Mouse (Mus musculus) myocyte (in vitro differentiated cells): Measurements from ENCODE around the gene Gm20388. TPM values are rescaled to one million over a fixed set of nuclear protein-coding genes. Genes with fewer than 3 reads are reported as not detected.

ENCODE experiments used
- H3K27me3 ChIP-seq: one replicate; pipeline ENCODE4 v1.6.1; 2011; ENCODE audit not compliant: control insufficient read depth, insufficient read depth, insufficient read length
- H3K36me3 ChIP-seq: one replicate; pipeline ENCODE4 v1.6.1; 2011; ENCODE audit not compliant: control insufficient read depth, insufficient read depth
- H3K4me2 ChIP-seq: one replicate; pipeline ENCODE4 v1.6.1; 2011; ENCODE audit warnings: low read depth, control low read depth
- H3K4me3 ChIP-seq: one replicate; pipeline ENCODE4 v1.5.1; 2011; ENCODE audit warnings: mild to moderate bottlenecking, control low read depth, moderate library complexity
- H3K79me2 ChIP-seq: one replicate; pipeline ENCODE4 v1.6.1; 2011; ENCODE audit not compliant: control insufficient read depth, insufficient read depth
- H3ac ChIP-seq: one replicate; pipeline ENCODE4 v1.6.1; 2011; ENCODE audit not compliant: control insufficient read depth, insufficient read length
- CEBPB ChIP-seq: IDR thresholded peaks from 2 replicates; pipeline ENCODE4 v1.6.1; 2011; ENCODE audit warnings: mild to moderate bottlenecking, moderate library complexity; ENCODE audit not compliant: poor library complexity, insufficient read depth, severe bottlenecking
- E2F4 ChIP-seq: IDR thresholded peaks from one replicate; pipeline ENCODE4 v1.6.1; 2011; ENCODE audit warnings: mild to moderate bottlenecking, control low read depth, moderate library complexity; ENCODE audit not compliant: insufficient read depth
- MAX ChIP-seq: IDR thresholded peaks from one replicate; pipeline ENCODE4 v1.6.1; 2011; ENCODE audit warnings: low read depth, mild to moderate bottlenecking, control low read depth
- MYOD1 ChIP-seq, 3 experiments: IDR thresholded peaks; one replicate each; pipeline ENCODE4 v1.6.1; 2011; ENCODE audit warnings: control low read depth in 2 of 3, low read depth in 2 of 3, mild to moderate bottlenecking in 2 of 3, moderate library complexity in 1 of 3; ENCODE audit not compliant: insufficient read length in 2 of 3, control insufficient read depth in 1 of 3
- MYOG ChIP-seq, 3 experiments: IDR thresholded peaks; one replicate each; pipeline ENCODE4 v1.6.1; 2011; ENCODE audit warnings: control low read depth in 2 of 3, low read depth in 2 of 3, mild to moderate bottlenecking in 2 of 3; ENCODE audit not compliant: insufficient read length in 2 of 3, control insufficient read depth in 1 of 3, insufficient read depth in 1 of 3
- POLR2A ChIP-seq: IDR thresholded peaks from one replicate; pipeline ENCODE4 v1.6.1; 2011; ENCODE audit warnings: low read depth, mild to moderate bottlenecking, control low read depth, moderate library complexity; ENCODE audit not compliant: insufficient read length
- POLR2AphosphoS2 ChIP-seq: IDR thresholded peaks from one replicate; pipeline ENCODE4 v1.6.1; 2011; ENCODE audit warnings: low read depth, control low read depth; ENCODE audit not compliant: insufficient read length
- REST ChIP-seq: IDR thresholded peaks from one replicate; pipeline ENCODE4 v1.6.1; 2011; ENCODE audit warnings: mild to moderate bottlenecking, control low read depth, moderate library complexity; ENCODE audit not compliant: insufficient read depth, insufficient read length
- SRF ChIP-seq: IDR thresholded peaks from one replicate; pipeline ENCODE4 v1.6.1; 2011; ENCODE audit warnings: low read depth; ENCODE audit not compliant: control insufficient read depth, insufficient read length
- TCF12 ChIP-seq: IDR thresholded peaks from one replicate; pipeline ENCODE4 v1.6.1; 2011; ENCODE audit warnings: mild to moderate bottlenecking, control low read depth; ENCODE audit not compliant: poor library complexity, insufficient read depth, severe bottlenecking
- TCF3 ChIP-seq: IDR thresholded peaks from one replicate; pipeline ENCODE4 v1.6.1; 2011; ENCODE audit warnings: low read depth, control low read depth; ENCODE audit not compliant: insufficient read length
- USF1 ChIP-seq: IDR thresholded peaks from one replicate; pipeline ENCODE4 v1.6.1; 2011; ENCODE audit warnings: low read depth, mild to moderate bottlenecking, control low read depth, moderate library complexity
- polyA plus RNA-seq: library from polyadenylated mRNA; unstranded; fragments of >200 nt; fragmentation: generic; extraction: Trizol; gene quantifications from one replicate; pipeline ENCODE4 v1.2.1, GENCODE M21; 2012; ENCODE audit warnings: missing spikeins

The Gm20388 gene
- polyA plus RNA-seq, 1 experiment = 15.3 TPM

GRCm38 (mm10) chr8:122666338-122666764, 2755.7 kb downstream of the Gm20388 start:
- peaks cover 30% of the 10 kb centered on the region for H3K27me3 ChIP-seq
- peak overlapping the region; percentile 16 for H3K4me2 ChIP-seq
- no peak overlapping the region for H3ac ChIP-seq
- H3K4me3 ChIP-seq = no peak overlapping the region
- no peaks in the 10 kb centered on the region for H3K36me3 ChIP-seq
- H3K79me2 ChIP-seq = no peaks in the 10 kb centered on the region
- TF ChIP-seq POLR2AphosphoS2 (no peak), MYOD1 (IDR thresholded peaks at IDR 0.05; ENCODE audit: control insufficient read depth in 1 of 3, insufficient read length in 2 of 3, low read depth in 2 of 3) (no peak), CEBPB (no peak), REST (no peak), SRF (no peak), MYOG (IDR thresholded peaks at IDR 0.05; ENCODE audit: control insufficient read depth in 1 of 3, insufficient read depth in 1 of 3, insufficient read length in 2 of 3, low read depth in 2 of 3) (no peak), TCF12 (no peak), MAX (no peak), POLR2A (no peak), USF1 (no peak), TCF3 (no peak), E2F4 (no peak)

GRCm38 (mm10) chr8:122666827-122667226, 2756.2 kb downstream of the Gm20388 start:
- Histone ChIP-seq H3K4me3 (no peak overlapping the region), H3K27me3 (peaks cover 34% of the 10 kb centered on the region), H3K79me2 (no peaks in the 10 kb centered on the region), H3ac (no peak overlapping the region), H3K4me2 (no peak overlapping the region), H3K36me3 (no peaks in the 10 kb centered on the region)
- TF ChIP-seq USF1 (no peak), REST (no peak), SRF (no peak), MYOD1 (IDR thresholded peaks at IDR 0.05; ENCODE audit: control insufficient read depth in 1 of 3, insufficient read length in 2 of 3, low read depth in 2 of 3) (peak in 2 of 3 experiments; percentile 71 to 76), TCF3 (peak; percentile 46), POLR2A (no peak), MYOG (IDR thresholded peaks at IDR 0.05; ENCODE audit: control insufficient read depth in 1 of 3, insufficient read depth in 1 of 3, insufficient read length in 2 of 3, low read depth in 2 of 3) (peak in 2 of 3 experiments; percentile 57 to 70), CEBPB (no peak), E2F4 (no peak)

GRCm38 (mm10) chr8:122667854-122668253, 2757.2 kb downstream of the Gm20388 start:
- TF ChIP-seq SRF = no peak
- TF ChIP-seq REST = no peak
- TF ChIP-seq POLR2A = no peak
- peak; percentile 9 for TF ChIP-seq TCF3
- no peak for TF ChIP-seq POLR2AphosphoS2
- peak in 1 of 3 experiments; percentile 58 for TF ChIP-seq MYOG (IDR thresholded peaks at IDR 0.05; ENCODE audit: control insufficient read depth in 1 of 3, insufficient read depth in 1 of 3, insufficient read length in 2 of 3, low read depth in 2 of 3)
- TF ChIP-seq E2F4 = no peak
- TF ChIP-seq CEBPB = no peak
- TF ChIP-seq MAX = no peak
- no peak for TF ChIP-seq TCF12
- no peak for TF ChIP-seq USF1
- peak in 2 of 3 experiments; percentile 63 to 73 for TF ChIP-seq MYOD1 (IDR thresholded peaks at IDR 0.05; ENCODE audit: control insufficient read depth in 1 of 3, insufficient read length in 2 of 3, low read depth in 2 of 3)
- Histone ChIP-seq H3K27me3 (peaks cover 45% of the 10 kb centered on the region), H3ac (no peak overlapping the region), H3K4me3 (no peak overlapping the region), H3K4me2 (no peak overlapping the region), H3K79me2 (no peaks in the 10 kb centered on the region), H3K36me3 (no peaks in the 10 kb centered on the region)

- Histone ChIP-seq H3K4me3 (no peak overlapping the region), H3K36me3 (no peaks in the 10 kb centered on the region), H3K4me2 (no peak overlapping the region), H3ac (no peak overlapping the region), H3K79me2 (no peaks in the 10 kb centered on the region), H3K27me3 (peaks cover 59% of the 10 kb centered on the region)
- TF ChIP-seq MYOG (IDR thresholded peaks at IDR 0.05; ENCODE audit: control insufficient read depth in 1 of 3, insufficient read depth in 1 of 3, insufficient read length in 2 of 3, low read depth in 2 of 3) = peak in 1 of 3 experiments; percentile 22
- no peak for TF ChIP-seq REST
Observed at GRCm38 (mm10) chr8:122669370-122669769, 2758.7 kb downstream of the Gm20388 start.

GRCm38 (mm10) chr8:122670001-122670400, 2759.4 kb downstream of the Gm20388 start:
- H3K4me2 ChIP-seq = no peak overlapping the region
- H3K27me3 ChIP-seq = peaks cover 65% of the 10 kb centered on the region
- H3K36me3 ChIP-seq = no peaks in the 10 kb centered on the region
- TF ChIP-seq E2F4 = no peak
- no peak for TF ChIP-seq USF1
- no peak for TF ChIP-seq SRF
- no peak for TF ChIP-seq POLR2AphosphoS2
- no peak for TF ChIP-seq TCF12
- no peak for TF ChIP-seq REST
- H3ac ChIP-seq = no peak overlapping the region
- H3K79me2 ChIP-seq = no peaks in the 10 kb centered on the region
- H3K4me3 ChIP-seq = no peak overlapping the region
